Mouse (Mus musculus): ENCODE measurements around the gene Mrpl44. TPM values are rescaled to one million over a fixed set of nuclear protein-coding genes. Genes with fewer than 3 reads are reported as not detected.

Gene Mrpl44
- total RNA-seq, 2 experiments from 2014 or later = 24.8 to 26.4 TPM

- DNase-seq (ENCODE audit: low spot score in 2 of 2) = peak; percentile 80 to 86
- intact Hi-C loops (cut with DNase I) = no loop called here
Observed at GRCm38 (mm10) chr1:79761106-79761916, 14.5 kb upstream of the Mrpl44 start.

- intact Hi-C loops (cut with DNase I) = no loop called here
- DNase-seq (ENCODE audit: low spot score in 2 of 2) = no peak
Observed at GRCm38 (mm10) chr1:79761917-79762271, 13.9 kb upstream of the Mrpl44 start.

- DNase-seq (ENCODE audit: low spot score in 2 of 2) = no peak
- intact Hi-C loops (cut with DNase I) = no loop called here
Observed at GRCm38 (mm10) chr1:79762282-79763250, 13.3 kb upstream of the Mrpl44 start.

GRCm38 (mm10) chr1:79764031-79764430 is 11.8 kb upstream of the Mrpl44 start:
- DNase-seq (ENCODE audit: low spot score in 2 of 2) = no peak
- intact Hi-C loops (cut with DNase I) = no loop called here

- no peak for DNase-seq (ENCODE audit: low spot score in 2 of 2)
- intact Hi-C loops (cut with DNase I) = no loop called here
Observed at GRCm38 (mm10) chr1:79764483-79764882, 11.3 kb upstream of the Mrpl44 start.

- no peak for DNase-seq (ENCODE audit: low spot score in 2 of 2)
- intact Hi-C loops (cut with DNase I) = no loop called here
Observed at GRCm38 (mm10) chr1:79768231-79768630, 7.6 kb upstream of the Mrpl44 start.

GRCm38 (mm10) chr1:79774164-79774780 is 1.5 kb upstream of the Mrpl44 start:
- DNase-seq (ENCODE audit: low spot score in 2 of 2) = no peak
- intact Hi-C loops (cut with DNase I) = loop anchor here (10.0 kb wide), 1 partner anchor 1049 kb away; no protein-coding TSS in a partner anchor

- intact Hi-C loops (cut with DNase I) = loop anchor here (5.0 to 10.0 kb wide), 2 partner anchors 739 to 1053 kb away; no protein-coding TSS in a partner anchor
- DNase-seq (ENCODE audit: low spot score in 2 of 2) = no peak
Observed at GRCm38 (mm10) chr1:79778011-79778410, 2.2 kb downstream of the Mrpl44 start.

- DNase-seq (ENCODE audit: low spot score in 2 of 2) = no peak
- intact Hi-C loops (cut with DNase I) = no loop called here
Observed at GRCm38 (mm10) chr1:79782433-79782832, 6.6 kb downstream of the Mrpl44 start.

- intact Hi-C loops (cut with DNase I) = loop anchor here (1.0 to 5.0 kb wide), 3 partner anchors 320 to 726 kb away; no protein-coding TSS in a partner anchor
- peak; percentile 56 to 62 for DNase-seq (ENCODE audit: low spot score in 2 of 2)
Observed at GRCm38 (mm10) chr1:79786267-79786927, 10.6 kb downstream of the Mrpl44 start.

GRCm38 (mm10) chr1:79797084-79797483 is 21.3 kb downstream of the Mrpl44 start:
- DNase-seq (ENCODE audit: low spot score in 2 of 2) = no peak
- intact Hi-C loops (cut with DNase I) = no loop called here

GRCm38 (mm10) chr1:79802858-79803427 is 27.1 kb downstream of the Mrpl44 start:
- DNase-seq (ENCODE audit: low spot score in 2 of 2) = no peak
- intact Hi-C loops (cut with DNase I) = no loop called here

- DNase-seq (ENCODE audit: low spot score in 2 of 2) = no peak
- intact Hi-C loops (cut with DNase I) = no loop called here
Observed at GRCm38 (mm10) chr1:79803614-79804013, 27.8 kb downstream of the Mrpl44 start.

GRCm38 (mm10) chr1:79806865-79807264 is 31.0 kb downstream of the Mrpl44 start:
- DNase-seq (ENCODE audit: low spot score in 2 of 2) = peak; percentile 35 to 45

GRCm38 (mm10) chr1:79809447-79809846 is 33.6 kb downstream of the Mrpl44 start:
- intact Hi-C loops (cut with DNase I) = no loop called here

More at GRCm38 (mm10) chr1:79806865-79807264, 31.0 kb downstream of the Mrpl44 start:
- intact Hi-C loops (cut with DNase I) = no loop called here

GRCm38 (mm10) chr1:79815446-79815845 is 39.6 kb downstream of the Mrpl44 start:
- intact Hi-C loops (cut with DNase I) = no loop called here
- DNase-seq (ENCODE audit: low spot score in 2 of 2) = no peak

More at GRCm38 (mm10) chr1:79809447-79809846, 33.6 kb downstream of the Mrpl44 start:
- DNase-seq (ENCODE audit: low spot score in 2 of 2) = no peak

- no peak for DNase-seq (ENCODE audit: low spot score in 2 of 2)
- intact Hi-C loops (cut with DNase I) = no loop called here
Observed at GRCm38 (mm10) chr1:79819296-79819879, 43.6 kb downstream of the Mrpl44 start.

GRCm38 (mm10) chr1:79822806-79823525 is 47.1 kb downstream of the Mrpl44 start:
- intact Hi-C loops (cut with DNase I) = loop anchor here (5.0 kb wide), 1 partner anchor 34 kb away; no protein-coding TSS in a partner anchor
- peak; percentile 47 to 58 for DNase-seq (ENCODE audit: low spot score in 2 of 2)

Data from left cerebral cortex, postnatal 14 days (tissue).